Mouse (Mus musculus): ENCODE data around the gene Haspin.

Haspin gene

DNA sequence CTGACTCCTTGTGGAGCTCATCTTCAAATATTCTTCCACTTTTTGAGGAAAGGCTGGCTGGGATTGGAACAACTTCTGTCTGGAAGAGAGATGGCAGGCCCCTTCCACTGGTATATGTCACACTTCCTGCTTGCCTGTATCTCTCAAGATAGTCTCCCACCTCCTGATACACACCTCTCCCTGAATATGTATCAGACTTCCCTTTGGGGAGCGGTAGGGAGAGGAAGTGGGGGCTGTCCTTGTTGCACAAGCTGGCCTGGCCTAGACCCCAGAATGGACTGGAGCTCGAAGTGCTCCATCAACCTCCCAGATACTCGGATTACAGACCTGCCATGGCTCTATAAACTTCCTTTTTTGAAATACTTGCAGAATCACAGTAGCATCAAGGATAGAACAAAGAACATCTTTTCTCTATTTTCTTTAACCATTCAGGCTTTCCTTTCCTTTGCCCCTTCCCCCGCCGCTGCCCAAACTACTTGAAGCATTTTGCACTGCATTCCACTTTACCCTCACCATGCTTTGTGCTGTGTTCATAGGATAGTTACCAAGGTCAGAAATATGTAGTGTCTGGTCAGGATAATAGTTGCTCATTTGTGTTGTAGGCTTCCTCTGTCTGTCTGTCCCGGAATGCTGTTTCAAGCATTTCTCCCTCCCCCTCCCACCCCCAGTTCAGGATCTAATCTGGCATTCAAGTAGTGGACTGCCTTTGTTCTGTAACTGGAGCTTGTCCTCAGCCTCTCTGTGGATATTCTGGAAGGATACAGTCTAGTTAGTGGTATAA lies 50.2 kb downstream of the Haspin start:
- no peak for DNase-seq (ENCODE audit: low spot score)

Data from embryo, embryonic 10 days (tissue).